In genomic region chr9:26077057-26077456, GRCm38 (mm10) we compare ENCODE assay signal across 25 mouse cellular contexts.
A peak's percentile ranks its signal among the peaks of the same experiment; 100 is the strongest.
DNase-seq lines count a peak whose midpoint lies in the region; ATAC-seq and TF ChIP-seq lines count a peak whose summit lies in the region.
"Had no signal": no experiment of that assay in that cellular context is flagged by ENCODE, and none has a peak within 500 bp of the region (broad histone marks: within the 10 kb centered on the region; RNA-seq: fewer than 3 reads in every experiment).

No protein-coding gene starts in this region.

- intact Hi-C loops in left cerebral cortex, postnatal 4 days (cut with DNase I), result no loop called here
- intact Hi-C loops in left cerebral cortex, adult 2 months (cut with DNase I), result no loop called here

- no peaks in the 10 kb centered on the region for H3K4me1 ChIP-seq in forebrain, embryonic 16.5 days (replicated peaks; ENCODE audit: control insufficient read depth, insufficient read depth, low read length)
- H3K4me1 ChIP-seq in forebrain, embryonic 15.5 days, result no peaks in the 10 kb centered on the region
- H3K4me1 ChIP-seq: heart, embryonic 12.5 days; hindbrain, embryonic 15.5 days; intestine, embryonic 15.5 days; midbrain, embryonic 15.5 days had no signal

- no peak for TF ChIP-seq CTCF in left cerebral cortex, adult 2 months (IDR thresholded peaks at IDR 0.05)
- no peak for TF ChIP-seq CTCF in brain, embryonic 14.5 days (IDR thresholded peaks at IDR 0.05; ENCODE audit: borderline replicate concordance, extremely low read depth, insufficient read depth, insufficient read length)

- H3K4me3 ChIP-seq in forebrain, embryonic 16.5 days (replicated peaks; ENCODE audit: low read length), result no peak overlapping the region
- H3K4me3 ChIP-seq in forebrain, embryonic 15.5 days, result no peak overlapping the region
- H3K4me3 ChIP-seq in left cerebral cortex, adult 2 months, result no peak overlapping the region
- H3K4me3 ChIP-seq: heart, adult 2 months; heart, embryonic 12.5 days; hindbrain, embryonic 15.5 days; intestine, embryonic 15.5 days; layer of hippocampus, adult 2 months; midbrain, embryonic 15.5 days had no signal

- no peaks in the 10 kb centered on the region for H3K36me3 ChIP-seq in forebrain, embryonic 16.5 days (ENCODE audit: control insufficient read depth, insufficient read depth)
- no peaks in the 10 kb centered on the region for H3K36me3 ChIP-seq in forebrain, embryonic 15.5 days
- H3K36me3 ChIP-seq: G1E; heart, embryonic 12.5 days; hindbrain, embryonic 15.5 days; intestine, embryonic 15.5 days; midbrain, embryonic 15.5 days had no signal

- peak; percentile 84 for ATAC-seq in forebrain, embryonic 16.5 days
- no peak; the same call in 1 of the 2 replicates for ATAC-seq in forebrain, embryonic 15.5 days (replicated peaks)
- ATAC-seq: intestine, embryonic 15.5 days; midbrain, embryonic 15.5 days had no signal

- no peak overlapping the region for H3K9ac ChIP-seq in forebrain, embryonic 16.5 days (replicated peaks; ENCODE audit: low read depth, low read length)
- no peak overlapping the region for H3K9ac ChIP-seq in forebrain, embryonic 15.5 days (replicated peaks)
- H3K9ac ChIP-seq: heart, embryonic 12.5 days; hindbrain, embryonic 15.5 days; intestine, embryonic 15.5 days; liver, embryonic 14.5 days; midbrain, embryonic 15.5 days had no signal

- H3K27ac ChIP-seq in forebrain, embryonic 16.5 days (ENCODE audit: low read length), result no peak overlapping the region
- no peak overlapping the region for H3K27ac ChIP-seq in forebrain, embryonic 15.5 days (replicated peaks)
- no peak overlapping the region for H3K27ac ChIP-seq in left cerebral cortex, adult 2 months
- H3K27ac ChIP-seq: heart, adult 2 months; hindbrain, embryonic 15.5 days; intestine, embryonic 15.5 days; layer of hippocampus, adult 2 months; liver, embryonic 14.5 days; midbrain, embryonic 15.5 days had no signal

- no peaks in the 10 kb centered on the region for H3K9me3 ChIP-seq in forebrain, embryonic 16.5 days (ENCODE audit: control insufficient read depth, low read length)
- H3K9me3 ChIP-seq in forebrain, embryonic 15.5 days, result no peaks in the 10 kb centered on the region
- H3K9me3 ChIP-seq: G1E; heart, embryonic 12.5 days; hindbrain, embryonic 15.5 days; intestine, embryonic 15.5 days; midbrain, embryonic 15.5 days had no signal

- WGBS in forebrain, embryonic 16.5 days, result 61% methylated on average over 2 of the region's 2 CpGs
- WGBS in forebrain, embryonic 15.5 days, result 66% methylated on average over 2 of the region's 2 CpGs

- DNase-seq in cerebellum, postnatal 14 days, result peak; percentile 31 to 68
- DNase-seq in cerebellum, adult 9-10 months, result no peak
- DNase-seq in left cerebral cortex, postnatal 4 days, result peak; percentile 75
- no peak for DNase-seq in left cerebral cortex, adult 2 months (ENCODE audit: extremely low spot score in 1 of 2, low spot score in 2 of 2)
- DNase-seq in brain, embryonic 14.5 days (ENCODE audit: low read depth), result peak; percentile 63
- DNase-seq: adrenal gland, postnatal 10 days; cerebellum, adult 9-11 months; heart, adult 2 months; heart, postnatal 4 days; kidney, adult 2 months; kidney, postnatal 36 days; layer of hippocampus, postnatal 36 days; liver; lung, adult 2 months; lung, postnatal 10 days; thymus, postnatal 4 days had no signal

- no peak for TF ChIP-seq POLR2A in brain, embryonic 14.5 days (IDR thresholded peaks at IDR 0.05; ENCODE audit: borderline replicate concordance, extremely low read depth, insufficient read depth, insufficient read length, poor library complexity, severe bottlenecking)

- H3K27me3 ChIP-seq in forebrain, embryonic 16.5 days (replicated peaks; ENCODE audit: control insufficient read depth, insufficient read depth, low read length), result no peaks in the 10 kb centered on the region
- H3K27me3 ChIP-seq in forebrain, embryonic 15.5 days, result no peaks in the 10 kb centered on the region
- H3K27me3 ChIP-seq: heart, embryonic 12.5 days; hindbrain, embryonic 15.5 days; intestine, embryonic 15.5 days; midbrain, embryonic 15.5 days had no signal

- H3K4me2 ChIP-seq in forebrain, embryonic 16.5 days (ENCODE audit: low read length), result no peak overlapping the region
- no peak overlapping the region for H3K4me2 ChIP-seq in forebrain, embryonic 15.5 days (replicated peaks)
- H3K4me2 ChIP-seq: heart, embryonic 12.5 days; hindbrain, embryonic 15.5 days; intestine, embryonic 15.5 days; midbrain, embryonic 15.5 days had no signal

Comparison
In these comparisons a context has a peak if more than half of its experiments do, and no peak if none do; other contexts are left out.
1. DNase-seq: peak in cerebellum, postnatal 14 days (2 of 2), left cerebral cortex, postnatal 4 days (single experiment) and brain, embryonic 14.5 days (single experiment); none in cerebellum, adult 9-10 months (single experiment) and left cerebral cortex, adult 2 months (0 of 2).